Mouse (Mus musculus): Measurements from ENCODE around the gene Snx30.
A peak's percentile ranks its signal among the peaks of the same experiment; 100 is the strongest.
"Not testable (repeated sequence)": the region's sequence is repeated elsewhere in the genome, so short reads cannot be mapped to it uniquely, and the experiment has no call there.

The Snx30 gene

GRCm38 (mm10) chr4:59805181-59805967, at the start of gene Snx30:
Gene Snx30 (plus strand): TSS chr4:59805840.
- peak; percentile 87 to 89 for DNase-seq

- peak; percentile 39 to 50 for DNase-seq
Measured at GRCm38 (mm10) chr4:59756332-59757082, 49.1 kb upstream of the Snx30 start.

- DNase-seq, result no peak
Measured at GRCm38 (mm10) chr4:59757452-59758435, 47.9 kb upstream of the Snx30 start.

- no peak for DNase-seq
Measured at GRCm38 (mm10) chr4:59760016-59760415, 45.6 kb upstream of the Snx30 start.

DNA sequence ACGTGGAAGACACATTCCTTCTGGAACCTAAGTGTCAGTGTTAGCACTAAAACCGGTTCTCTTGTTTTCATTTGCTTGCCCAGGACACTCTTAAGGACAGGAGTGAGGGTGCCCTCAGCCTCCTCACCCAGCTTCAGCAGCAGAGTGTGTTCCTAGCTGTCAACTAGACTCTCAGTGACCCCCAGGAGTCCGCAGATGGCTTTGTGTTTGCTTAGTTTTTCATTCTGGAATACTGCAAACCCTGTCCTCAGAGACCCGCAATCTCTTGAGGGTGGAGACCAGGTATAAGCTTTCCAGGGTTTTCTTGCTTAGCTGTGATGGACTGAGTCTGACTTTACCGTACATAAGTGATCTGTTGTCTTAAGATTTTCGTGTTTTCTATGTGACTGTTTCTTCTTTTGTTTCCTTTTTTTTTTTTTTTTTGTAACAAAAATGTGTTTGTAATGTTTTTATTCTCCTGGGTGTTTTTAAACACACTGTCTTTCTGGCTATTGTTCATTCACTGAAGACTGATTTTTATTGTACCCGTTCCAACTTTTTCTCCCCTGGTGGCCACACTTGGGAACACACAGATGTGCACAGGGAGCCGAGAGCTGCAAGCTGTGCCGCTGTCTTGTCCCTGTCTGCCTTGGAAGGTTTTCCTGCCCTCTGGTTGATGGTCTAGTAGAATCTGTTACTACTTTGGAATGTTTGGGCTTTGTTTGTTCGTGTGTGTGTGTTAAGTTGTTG, 44.8 kb upstream of the Snx30 start:
- DNase-seq, result peak; percentile 38 to 55

- peak; percentile 75 to 81 for DNase-seq
Measured at GRCm38 (mm10) chr4:59761365-59761729, 44.3 kb upstream of the Snx30 start.

DNA sequence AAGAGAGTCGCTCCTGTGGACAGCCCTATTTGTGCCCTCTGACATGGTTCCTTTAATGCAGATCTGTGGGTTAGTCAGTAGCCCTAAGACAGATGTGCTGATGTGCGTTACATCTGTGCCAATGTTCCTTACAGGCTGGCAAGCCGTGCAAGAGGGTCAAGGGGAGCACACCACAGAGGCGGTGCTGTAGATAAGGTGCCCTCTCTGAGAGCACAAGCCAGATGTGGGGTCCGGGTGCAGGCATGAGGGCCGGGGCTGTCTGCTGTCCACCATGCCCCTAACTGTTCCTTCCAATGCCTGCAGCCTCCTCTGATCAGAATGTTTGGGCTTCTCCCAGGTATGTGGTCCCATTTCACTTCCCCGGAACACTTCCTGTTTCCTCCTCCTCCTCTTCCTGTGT, 40.7 kb upstream of the Snx30 start:
- no peak for DNase-seq

- peak in 1 of 2 experiments; percentile 21 for DNase-seq
Measured at GRCm38 (mm10) chr4:59765385-59766005, 40.1 kb upstream of the Snx30 start.

DNA sequence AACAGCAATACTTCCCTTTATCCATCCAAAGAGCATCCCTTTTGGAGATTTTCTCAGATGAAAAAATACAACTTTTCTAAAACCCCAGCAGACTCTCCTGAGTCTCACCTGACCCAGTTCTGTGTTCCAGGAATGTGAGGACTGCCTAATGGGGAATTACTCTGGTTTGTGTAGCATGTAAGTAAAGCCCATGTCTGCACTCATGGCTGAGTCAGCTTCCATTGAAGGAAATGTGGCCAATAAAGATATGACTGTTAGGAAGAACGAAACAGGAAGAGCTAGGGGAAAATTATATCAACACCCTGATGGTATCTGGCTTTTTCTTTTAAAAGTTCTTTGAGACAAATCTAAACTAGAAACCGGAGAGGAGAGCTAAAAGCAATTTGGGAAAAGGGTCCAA, 37.9 kb upstream of the Snx30 start:
- no peak for DNase-seq

- DNase-seq, result no peak
Measured at GRCm38 (mm10) chr4:59772171-59772879, 33.3 kb upstream of the Snx30 start.

- DNase-seq, result no peak
Measured at GRCm38 (mm10) chr4:59777828-59778227, 27.8 kb upstream of the Snx30 start.

DNA sequence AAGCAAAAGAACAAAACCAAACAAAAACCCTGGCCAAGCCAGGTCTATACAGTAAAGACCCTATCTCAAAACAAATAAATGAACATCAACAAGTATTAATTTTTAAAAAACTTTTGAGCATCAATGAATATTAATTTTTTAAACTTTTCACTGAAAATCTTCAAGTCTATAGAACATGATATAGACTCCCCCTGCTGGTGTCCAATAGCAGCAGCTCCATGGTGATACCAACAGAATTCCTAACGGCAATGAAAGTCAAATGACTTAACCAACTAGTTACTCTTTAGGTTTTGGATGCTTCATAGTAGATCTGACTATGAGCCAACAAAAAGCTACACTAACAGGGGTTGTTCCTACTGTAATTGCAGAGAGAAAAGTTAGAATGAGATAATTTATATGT, 25.1 kb upstream of the Snx30 start:
- no peak for DNase-seq

- no peak for DNase-seq
Measured at GRCm38 (mm10) chr4:59782853-59783684, 22.6 kb upstream of the Snx30 start.

DNA sequence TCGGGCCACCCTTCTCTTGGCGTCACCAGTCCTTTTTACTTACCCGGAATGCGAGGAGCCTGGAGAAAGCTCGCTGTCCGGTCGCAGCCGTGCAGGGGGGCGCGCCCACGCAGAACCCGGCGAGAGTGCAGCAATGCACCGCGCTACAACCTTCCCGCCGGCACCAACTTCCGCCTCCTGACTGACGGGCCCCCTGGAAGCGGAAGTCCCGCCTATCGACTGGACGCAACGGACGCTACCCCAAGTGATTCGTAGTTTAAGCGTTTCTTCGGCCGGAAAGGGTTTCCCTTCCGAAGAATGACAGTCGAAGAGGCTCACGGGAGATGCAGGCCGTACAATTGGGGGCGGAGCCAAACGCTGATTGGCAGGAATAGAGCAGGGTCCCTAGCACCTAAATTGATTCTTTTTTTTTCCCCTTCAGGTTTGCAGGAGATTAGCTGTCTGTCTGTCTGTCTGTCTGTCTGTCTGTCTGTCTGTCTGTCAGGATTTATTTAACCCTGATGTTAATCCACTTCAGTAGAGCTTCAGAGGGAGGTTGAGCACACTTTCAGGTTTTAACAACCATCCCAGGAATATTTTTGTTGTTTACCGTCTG, 21.9 kb upstream of the Snx30 start:
- DNase-seq, result peak; percentile 97 to 98

GRCm38 (mm10) chr4:59785412-59785811, 20.2 kb upstream of the Snx30 start:
- no peak for DNase-seq

DNA sequence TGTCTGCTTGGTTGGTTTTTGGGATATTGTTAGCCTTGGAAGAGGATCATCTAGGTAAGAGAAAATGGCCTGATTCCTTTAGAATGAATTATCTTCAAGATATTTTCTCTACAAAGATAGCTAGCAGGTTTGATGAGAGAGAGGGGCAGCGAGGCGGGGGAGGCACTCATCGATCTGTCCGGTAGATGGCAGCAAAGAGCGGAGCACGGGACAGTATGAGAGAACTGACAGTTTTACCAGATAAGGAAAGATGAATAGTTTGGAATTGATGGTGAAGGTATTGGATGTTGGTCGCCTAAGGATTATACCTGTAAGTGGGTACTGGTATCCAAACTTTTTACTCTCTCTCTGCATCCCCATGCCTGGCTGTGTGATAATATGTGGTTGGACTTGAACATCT, 19.0 kb upstream of the Snx30 start:
- DNase-seq, result peak; percentile 64 to 73

GRCm38 (mm10) chr4:59787126-59787525, 18.5 kb upstream of the Snx30 start:
- DNase-seq, result peak; percentile 73 to 79

- no peak for DNase-seq
Measured at GRCm38 (mm10) chr4:59789015-59789414, 16.6 kb upstream of the Snx30 start.

- not testable (repeated sequence) for DNase-seq
Measured at GRCm38 (mm10) chr4:59793626-59794025, 12.0 kb upstream of the Snx30 start.

GRCm38 (mm10) chr4:59794116-59794515, 11.5 kb upstream of the Snx30 start:
- no peak for DNase-seq

All from lung, adult 18-20 months (tissue).